Mouse (Mus musculus): ENCODE results near the gene Cxcl5.

Cxcl5 gene

DNA sequence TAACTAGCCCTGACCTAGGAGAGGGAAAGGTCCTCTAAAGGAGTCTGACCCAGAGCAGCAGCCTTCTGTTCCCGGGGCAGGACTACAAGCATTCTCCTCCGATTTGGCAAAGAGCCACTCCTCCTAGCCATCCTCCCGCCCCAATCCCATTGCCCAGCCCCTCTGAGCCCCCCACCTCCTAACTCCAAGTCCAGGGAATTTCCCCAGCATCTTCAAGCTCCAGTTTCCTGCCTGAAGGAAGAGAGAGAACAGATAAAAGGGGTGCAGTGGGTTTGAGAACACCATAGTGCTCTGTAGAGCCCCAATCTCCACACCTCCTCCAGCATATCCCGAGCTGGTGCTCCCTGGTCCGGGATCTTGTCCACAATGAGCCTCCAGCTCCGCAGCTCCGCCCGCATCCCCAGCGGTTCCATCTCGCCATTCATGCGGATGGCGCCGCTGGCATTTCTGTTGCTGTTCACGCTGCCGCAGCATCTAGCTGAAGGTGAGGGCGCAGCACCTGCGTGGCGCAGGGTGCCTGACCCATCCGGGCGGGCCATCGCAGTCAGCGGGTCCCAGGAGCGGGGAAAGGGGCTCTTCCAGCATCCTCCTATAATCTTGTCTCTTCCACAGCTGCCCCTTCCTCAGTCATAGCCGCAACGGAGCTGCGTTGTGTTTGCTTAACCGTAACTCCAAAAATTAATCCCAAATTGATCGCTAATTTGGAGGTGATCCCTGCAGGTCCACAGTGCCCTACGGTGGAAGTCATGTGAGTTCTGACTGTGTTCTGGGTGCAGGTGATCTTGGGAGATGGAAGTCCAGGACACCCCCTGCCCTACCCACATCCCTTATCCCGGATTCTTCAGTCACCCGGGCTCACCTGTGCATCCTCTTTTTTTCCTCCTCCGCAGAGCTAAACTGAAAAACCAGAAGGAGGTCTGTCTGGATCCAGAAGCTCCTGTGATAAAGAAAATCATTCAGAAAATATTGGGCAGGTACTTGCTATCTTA, at the start of gene Cxcl5:
TSS of gene Cxcl5 (plus strand) at position 284 of the 989 bp plus-strand sequence.
- ChIA-PET POLR2A (interaction anchor here in 1 of 4 experiments (0.7 to 1.7 kb wide), 5 partner anchors 8 to 272 kb away, joined by 3 to 7 read pairs (median 5); partner anchors contain the start of gene Pf4), CTCF (interaction anchor here in 1 of 4 experiments (0.5 to 0.6 kb wide), 2 partner anchors 27 to 555 kb away, joined by 4 to 10 read pairs; no protein-coding TSS in a partner anchor)

- POLR2A ChIA-PET = no interaction called here
- CTCF ChIA-PET = no interaction called here
Observed at GRCm38 (mm10) chr5:90711409-90711808, 47.8 kb upstream of the Cxcl5 start.

- CTCF ChIA-PET = no interaction called here
- POLR2A ChIA-PET = no interaction called here
Observed at GRCm38 (mm10) chr5:90717937-90718336, 41.2 kb upstream of the Cxcl5 start.

DNA sequence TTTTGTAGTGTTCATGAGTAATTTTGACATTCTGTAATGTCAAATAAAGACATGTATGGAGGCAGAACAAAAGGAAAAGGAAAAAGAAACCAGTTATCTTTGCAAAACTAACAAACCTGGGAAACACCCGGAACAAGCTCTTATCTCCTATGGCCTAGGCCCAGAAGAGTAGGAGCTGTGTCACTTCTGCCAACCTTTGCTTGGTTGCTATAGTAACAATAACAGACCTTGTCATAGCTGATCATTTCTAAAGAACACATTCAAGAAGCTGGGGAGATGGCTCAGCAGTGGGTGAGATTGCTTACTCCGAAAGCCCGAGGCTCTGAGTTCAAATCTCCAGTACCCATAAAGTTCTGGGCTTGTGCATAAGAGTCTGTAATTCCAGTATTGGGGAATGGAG, 36.5 kb upstream of the Cxcl5 start:
- CTCF ChIA-PET = interaction anchor here in 1 of 4 experiments (0.5 kb wide), 1 partner anchor 180 kb away, joined by 7 read pairs; no protein-coding TSS in a partner anchor
- POLR2A ChIA-PET = no interaction called here

- ChIA-PET POLR2A (no interaction called here), CTCF (no interaction called here)
Observed at GRCm38 (mm10) chr5:90728254-90728653, 30.9 kb upstream of the Cxcl5 start.

- CTCF ChIA-PET = no interaction called here
- POLR2A ChIA-PET = no interaction called here
Observed at GRCm38 (mm10) chr5:90731480-90731879, 27.7 kb upstream of the Cxcl5 start.

DNA sequence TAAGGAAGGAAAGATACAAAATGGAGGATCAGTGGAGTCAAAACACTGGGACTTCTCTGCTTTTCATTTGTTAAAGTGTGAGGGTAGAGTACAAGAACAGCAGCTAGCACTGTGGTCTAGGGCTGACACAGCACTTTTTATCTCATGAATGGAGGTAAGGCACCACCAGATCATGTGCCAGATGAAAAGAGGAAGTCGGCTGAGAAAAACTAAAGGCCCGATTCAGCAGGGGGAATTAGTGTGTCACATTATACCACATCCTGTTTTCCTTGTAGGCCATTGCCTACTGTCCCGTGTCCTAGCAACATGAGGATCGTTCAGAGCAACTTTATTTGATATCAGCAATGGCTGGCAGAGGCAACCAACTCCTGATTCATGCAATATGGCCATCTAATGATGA, 17.1 kb upstream of the Cxcl5 start:
- ChIA-PET POLR2A (no interaction called here), CTCF (no interaction called here)

DNA sequence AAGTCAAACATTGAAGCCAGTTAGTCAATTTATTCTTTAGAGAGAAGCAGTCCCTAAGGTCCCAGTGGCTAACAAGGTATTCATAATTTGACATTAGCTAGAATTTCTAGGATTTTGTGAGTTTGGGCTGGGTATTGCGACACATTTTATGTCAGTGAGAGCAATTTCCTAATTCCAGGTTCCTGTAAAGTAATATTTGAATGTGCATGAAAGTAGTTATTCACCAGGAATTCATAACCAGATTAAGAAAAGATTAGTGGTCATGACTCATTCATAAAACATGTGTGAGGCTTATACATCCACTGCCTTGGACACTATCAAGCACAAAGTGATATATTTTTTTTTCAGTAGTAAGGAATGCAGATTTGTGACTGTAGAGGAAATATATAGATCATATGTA, 5.2 kb upstream of the Cxcl5 start:
- ChIA-PET POLR2A (no interaction called here), CTCF (no interaction called here)

DNA sequence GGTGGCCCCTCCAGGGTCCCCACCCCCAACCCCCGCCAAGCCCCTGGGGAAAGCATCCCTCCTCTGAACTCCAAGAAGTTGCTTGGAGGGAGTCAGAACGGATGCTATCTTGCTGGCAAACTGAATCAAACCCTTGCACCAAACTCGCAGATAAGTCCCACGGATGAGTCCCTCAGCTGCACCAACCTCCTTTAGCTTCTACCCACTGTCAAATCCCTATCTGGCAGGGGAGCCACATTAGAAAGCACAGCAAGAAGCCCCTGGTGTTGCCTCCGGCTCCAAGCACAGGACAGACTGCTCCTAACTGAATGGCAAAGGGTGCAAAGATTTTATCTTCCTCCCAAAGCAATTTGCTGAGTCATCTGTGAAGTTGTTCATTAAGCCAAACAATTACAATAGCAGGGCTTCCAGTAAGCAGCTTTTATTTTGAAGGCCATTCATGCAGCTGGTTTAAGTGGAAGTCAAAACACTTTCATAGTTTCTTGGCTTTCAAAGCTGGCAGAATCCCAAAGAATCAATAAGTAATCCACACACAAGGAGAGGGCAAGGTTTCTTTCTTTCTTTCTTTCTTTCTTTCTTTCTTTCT, 1.0 kb upstream of the Cxcl5 start:
- ChIA-PET CTCF (no interaction called here), POLR2A (interaction anchor here in 2 of 4 experiments (0.6 to 1.7 kb wide), 2 partner anchors 9 to 107 kb away, joined by 4 to 5 read pairs; no protein-coding TSS in a partner anchor)

DNA sequence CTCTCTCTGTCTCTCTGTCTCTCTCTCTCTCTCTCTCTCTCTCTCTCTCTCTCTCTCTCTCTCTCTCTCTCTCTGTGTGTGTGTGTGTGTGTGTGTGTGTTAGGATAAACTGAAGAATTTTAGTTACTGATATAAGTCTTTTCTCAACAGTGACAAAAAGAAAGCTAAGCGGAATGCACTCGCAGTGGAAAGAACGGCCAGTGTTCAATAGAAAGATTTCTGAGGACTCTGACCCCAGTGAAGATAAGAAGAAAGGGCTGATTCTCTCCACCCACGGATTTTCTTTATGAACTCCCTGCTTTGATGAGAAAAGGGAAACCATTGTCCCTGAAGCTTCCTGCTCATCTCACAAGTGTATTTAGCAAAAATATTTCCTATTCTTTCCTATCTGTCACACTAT, 1.1 kb downstream of the Cxcl5 start:
- ChIA-PET POLR2A (interaction anchor here in 1 of 4 experiments (0.7 to 0.8 kb wide), 2 partner anchors 247 to 273 kb away, joined by 3 to 5 read pairs; no protein-coding TSS in a partner anchor), CTCF (interaction anchor here in 1 of 4 experiments (0.6 kb wide), 1 partner anchor 27 kb away, joined by 4 read pairs; no protein-coding TSS in a partner anchor)

DNA sequence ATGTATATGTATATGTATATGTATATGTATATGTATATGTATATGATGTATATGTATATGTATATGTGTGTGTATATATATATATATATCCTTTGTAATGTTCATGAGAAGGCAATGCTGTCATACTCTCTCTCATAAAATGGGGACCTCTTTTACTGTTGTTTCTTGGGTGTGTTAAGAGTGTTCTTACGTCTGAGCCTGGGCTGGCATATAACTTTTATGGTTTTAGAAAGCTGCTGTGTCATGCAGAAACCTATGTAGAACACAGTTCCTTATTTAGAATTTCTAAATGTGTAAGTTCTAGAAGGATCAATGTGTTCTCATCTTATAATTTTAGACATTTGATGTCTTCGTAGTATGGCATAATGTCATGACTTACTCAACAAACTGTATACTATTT, 1.7 kb downstream of the Cxcl5 start:
- POLR2A ChIA-PET = no interaction called here
- CTCF ChIA-PET = no interaction called here

GRCm38 (mm10) chr5:90761834-90762233, 2.7 kb downstream of the Cxcl5 start:
- CTCF ChIA-PET = interaction anchor here in 1 of 4 experiments (0.7 kb wide), 1 partner anchor 261 kb away, joined by 3 read pairs; no protein-coding TSS in a partner anchor
- POLR2A ChIA-PET = no interaction called here

GRCm38 (mm10) chr5:90763912-90764665, 4.9 kb downstream of the Cxcl5 start:
- CTCF ChIA-PET = no interaction called here
- POLR2A ChIA-PET = no interaction called here

- ChIA-PET POLR2A (interaction anchor here in 1 of 4 experiments (1.2 kb wide), 1 partner anchor 14 kb away, joined by 3 read pairs; no protein-coding TSS in a partner anchor), CTCF (interaction anchor here in 2 of 4 experiments (0.6 kb wide), 2 partner anchors 90 to 108 kb away, joined by 3 to 5 read pairs; no protein-coding TSS in a partner anchor)
Observed at GRCm38 (mm10) chr5:90765821-90766606, 6.9 kb downstream of the Cxcl5 start.

- ChIA-PET CTCF (no interaction called here), POLR2A (interaction anchor here in 1 of 4 experiments (1.4 kb wide), 1 partner anchor 9 kb away, joined by 5 read pairs; the partner anchor contains the start of gene Cxcl5)
Observed at GRCm38 (mm10) chr5:90768218-90768617, 9.1 kb downstream of the Cxcl5 start, which contains the start of gene Ppbp. Gene Ppbp, plus strand, starts transcription at chr5:90768518.

DNA sequence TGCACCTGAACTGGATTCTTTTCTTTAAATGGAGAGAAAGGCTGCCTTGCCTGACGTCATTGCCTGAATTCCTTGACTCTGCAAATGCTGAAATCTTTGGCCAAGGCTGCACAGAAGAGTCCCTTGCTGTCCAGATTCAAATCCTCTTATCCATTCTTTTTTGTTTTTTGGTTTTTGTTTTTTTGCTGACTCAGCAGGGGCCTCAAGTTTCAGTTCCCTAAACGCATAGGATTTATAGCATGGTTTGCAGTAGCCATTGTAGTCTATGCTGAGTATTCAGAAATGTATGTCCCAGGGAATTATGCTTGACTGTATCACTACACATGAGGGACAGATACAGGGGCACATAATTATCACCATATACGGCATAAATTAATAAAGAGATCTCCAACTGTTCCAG, 12.2 kb downstream of the Cxcl5 start:
- ChIA-PET POLR2A (interaction anchor here in 1 of 4 experiments (1.3 kb wide), 1 partner anchor 12 kb away, joined by 7 read pairs; the partner anchor contains the start of gene Cxcl5), CTCF (no interaction called here)

- CTCF ChIA-PET = interaction anchor here in 1 of 4 experiments (0.6 kb wide), 1 partner anchor 66 kb away, joined by 4 read pairs; no protein-coding TSS in a partner anchor
- POLR2A ChIA-PET = interaction anchor here in 1 of 4 experiments (0.6 to 1.3 kb wide), 3 partner anchors 13 to 285 kb away, joined by 3 to 7 read pairs (median 5); partner anchors contain the start of gene Cxcl5
Observed at GRCm38 (mm10) chr5:90771880-90772653, 12.9 kb downstream of the Cxcl5 start, which contains the start of gene Pf4. Gene Pf4, plus strand, starts transcription at chr5:90772435.

Measured in embryonic stem cell, embryonic (primary cell).